8 mouse cellular contexts compared by ENCODE assay signal in genomic region chrX:51076744-51077143, GRCm38 (mm10). TPM values are rescaled to one million over a fixed set of nuclear protein-coding genes. Genes with fewer than 3 reads are reported as not detected.
DNase-seq lines count a peak whose midpoint lies in the region; ATAC-seq and TF ChIP-seq lines count a peak whose summit lies in the region.
"Had no signal": no experiment of that assay in that cellular context is flagged by ENCODE, and none has a peak within 500 bp of the region (broad histone marks: within the 10 kb centered on the region; RNA-seq: fewer than 3 reads in every experiment).

No protein-coding gene starts in this region.

- no peak for TF ChIP-seq POLR2A in lung, adult 2 months (IDR thresholded peaks at IDR 0.05; ENCODE audit: borderline replicate concordance, extremely low read depth, low read depth, low read length)

- WGBS in kidney, embryonic 16.5 days: 32% methylated on average over 3 of the region's 3 CpGs
- WGBS in lung, adult 2 months: 38% methylated on average over 3 of the region's 3 CpGs

- no peaks in the 10 kb centered on the region for H3K36me3 ChIP-seq in kidney, embryonic 16.5 days (ENCODE audit: insufficient read depth, low read length)
- H3K36me3 ChIP-seq: lung, embryonic 15.5 days had no signal

- no peak overlapping the region for H3K4me2 ChIP-seq in kidney, embryonic 16.5 days (replicated peaks; ENCODE audit: low read depth, low read length)
- H3K4me2 ChIP-seq: lung, embryonic 15.5 days had no signal

- DNase-seq in kidney, adult 18-20 months: peak; percentile 10
- DNase-seq in 3134 (ENCODE audit: extremely low read depth, insufficient read length, low spot score) (peak; percentile 12), 416B (ENCODE audit: low read depth) (peak; percentile 71)
- DNase-seq in cerebellum, postnatal 14 days: peak; percentile 27 to 54
- DNase-seq in lung, adult 2 months: peak; percentile 32
- DNase-seq in yolk sac, embryonic 10.5 days (ENCODE audit: low spot score): no peak

- H3K27me3 ChIP-seq in kidney, embryonic 16.5 days (ENCODE audit: insufficient read depth, low read length): peaks cover 6% of the 10 kb centered on the region; the same call in 1 of the 2 replicates
- H3K27me3 ChIP-seq: lung, embryonic 15.5 days had no signal

- H3K4me1 ChIP-seq in kidney, embryonic 16.5 days (ENCODE audit: insufficient read depth, low read length): no peaks in the 10 kb centered on the region
- H3K4me1 ChIP-seq in lung, adult 2 months (ENCODE audit: control insufficient read depth, insufficient read depth, low read length): no peaks in the 10 kb centered on the region
- H3K4me1 ChIP-seq: lung, embryonic 15.5 days had no signal

- TF ChIP-seq CTCF in lung, adult 2 months (IDR thresholded peaks at IDR 0.05; ENCODE audit: insufficient read depth, low read length): peak; percentile 21; the same call in 1 of the 2 replicates

- no peak overlapping the region for H3K4me3 ChIP-seq in kidney, embryonic 16.5 days (ENCODE audit: low read length)
- no peak overlapping the region for H3K4me3 ChIP-seq in lung, adult 2 months (replicated peaks; ENCODE audit: extremely low read depth, low read depth, low read length)
- H3K4me3 ChIP-seq: lung, embryonic 15.5 days had no signal

- H3K9ac ChIP-seq in kidney, embryonic 16.5 days (replicated peaks; ENCODE audit: low read length): no peak overlapping the region
- H3K9ac ChIP-seq: lung, embryonic 15.5 days had no signal

- no peak overlapping the region for H3K27ac ChIP-seq in kidney, embryonic 16.5 days (ENCODE audit: low read length)
- H3K27ac ChIP-seq: lung, embryonic 15.5 days had no signal

- no peaks in the 10 kb centered on the region for H3K9me3 ChIP-seq in kidney, embryonic 16.5 days (ENCODE audit: low read length)
- H3K9me3 ChIP-seq: lung, embryonic 15.5 days had no signal

- ATAC-seq in kidney, embryonic 16.5 days (ENCODE audit: low FRiP score, low TSS enrichment): no peak

RNA-seq across cellular contexts. Expression of gene Rap2c, which starts 58.9 kb away (rescaled TPM):
- polyA plus RNA-seq in kidney, embryonic 16.5 days (2015; fragmentation: Nextera tagmentation; extraction: Ambion mirVana): 13.4 and 13.5 TPM in 2 replicates
- polyA plus RNA-seq in lung, adult 2 months (2012; rRNA removed): 2.0 and 3.8 TPM in 2 replicates
